Mouse (Mus musculus) gastrocnemius, adult 2 months (tissue): ENCODE results near the gene 4933427I04Rik. TPM values are rescaled to one million over a fixed set of nuclear protein-coding genes. Genes with fewer than 3 reads are reported as not detected.

ENCODE experiments used
- DNase-seq: peaks from one replicate; pipeline ENCODE4 v3.0.0; 2022
- H3K27ac ChIP-seq: fragments of 200-600 bp; 2 replicates; pipeline ENCODE4 v1.8.1; 2022; ENCODE audit warnings: mild to moderate bottlenecking
- H3K4me3 ChIP-seq: fragments of 200-600 bp; 2 replicates; pipeline ENCODE4 v1.8.1; 2022; ENCODE audit warnings: mild to moderate bottlenecking, moderate library complexity
- CTCF ChIP-seq: fragments of 200-600 bp; IDR thresholded peaks from 2 replicates; pipeline ENCODE4 v1.8.1; 2022; ENCODE audit warnings: antibody characterized with exemption, mild to moderate bottlenecking, moderate library complexity
- intact Hi-C: fragments of 180-260 bp; cut with DNase I; formaldehyde crosslinking; loops from one replicate; pipeline ENCODE4 v1.15.1; 2025
- long read RNA-seq, 2 experiments: library from polyadenylated mRNA; stranded (forward); transcript quantifications; one replicate each; pipeline ENCODE4 v2.0.0; 2021
- total RNA-seq, 2 experiments: library from RNA; stranded (reverse); gene quantifications; 2 replicates each; pipeline ENCODE4 v1.2.3; 2021

4933427I04Rik gene
- total RNA-seq: not detected
- long read RNA-seq, experiment 1: 0 reads
- long read RNA-seq, experiment 2: 0 reads

GRCm38 (mm10) chr4:123859379-123859778 is at the start of gene 4933427I04Rik:
Gene 4933427I04Rik (plus strand): TSS chr4:123859679.
- H3K27ac ChIP-seq: no peak within 1 kb of the TSS
- TF ChIP-seq CTCF: no peak
- intact Hi-C loops: no loop called here
- no peak within 1 kb of the TSS for H3K4me3 ChIP-seq
- DNase-seq: no peak

GRCm38 (mm10) chr4:123810475-123811295 is 48.8 kb upstream of the 4933427I04Rik start:
- TF ChIP-seq CTCF: no peak
- DNase-seq: no peak
- intact Hi-C loops: no loop called here
- Histone ChIP-seq H3K4me3 (no peak overlapping the region), H3K27ac (no peak overlapping the region)

DNA sequence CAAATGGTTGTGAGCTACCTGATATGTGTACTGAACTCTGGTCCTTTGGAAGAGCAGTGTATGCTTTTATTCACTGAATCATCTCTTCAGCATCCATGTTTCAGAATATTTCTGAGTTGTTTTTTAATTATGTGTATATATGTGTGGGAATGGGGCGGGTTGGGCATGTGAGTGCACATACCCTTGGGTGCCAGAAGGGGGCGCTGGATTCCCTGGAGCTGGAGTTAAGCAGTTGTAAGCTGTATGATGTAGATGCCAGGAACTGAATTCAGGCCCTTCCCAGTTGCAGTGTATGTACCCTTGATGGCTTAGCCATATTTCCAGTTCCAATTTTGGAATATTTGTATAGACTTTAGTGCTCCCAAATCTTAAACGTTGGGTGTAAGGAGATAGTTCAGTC is 47.0 kb upstream of the 4933427I04Rik start:
- intact Hi-C loops: no loop called here
- no peak overlapping the region for H3K27ac ChIP-seq
- TF ChIP-seq CTCF: no peak
- no peak overlapping the region for H3K4me3 ChIP-seq
- DNase-seq: no peak

GRCm38 (mm10) chr4:123814030-123814501 is 45.4 kb upstream of the 4933427I04Rik start:
- DNase-seq: no peak
- intact Hi-C loops: no loop called here
- no peak overlapping the region for H3K4me3 ChIP-seq
- no peak for TF ChIP-seq CTCF
- no peak overlapping the region for H3K27ac ChIP-seq

- intact Hi-C loops: no loop called here
- DNase-seq: no peak
- TF ChIP-seq CTCF: peak; percentile 3; the same call in 1 of the 2 replicates
- no peak overlapping the region for H3K4me3 ChIP-seq
- H3K27ac ChIP-seq: no peak overlapping the region
Observed at GRCm38 (mm10) chr4:123819093-123819610, 40.3 kb upstream of the 4933427I04Rik start.

DNA sequence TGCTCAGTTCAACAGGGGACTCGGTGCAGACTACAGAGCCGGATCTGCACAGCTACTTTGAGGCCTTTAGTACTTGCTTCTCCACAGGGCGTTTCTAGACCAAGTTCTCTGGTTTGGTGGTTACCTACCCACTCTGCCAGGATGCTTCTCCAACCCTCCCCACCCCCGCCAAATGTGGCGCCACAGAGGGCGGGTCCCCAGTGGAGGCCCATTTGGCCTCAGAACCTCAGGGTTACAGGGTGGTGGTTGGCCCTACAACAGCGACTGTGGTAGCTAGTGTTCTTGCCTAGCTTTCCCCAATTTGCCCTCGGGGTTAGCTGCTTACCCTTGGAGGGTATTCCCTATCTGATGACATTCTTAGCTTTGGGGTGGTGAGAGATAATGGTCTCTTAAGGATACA is 17.4 kb upstream of the 4933427I04Rik start:
- Histone ChIP-seq H3K4me3 (no peak overlapping the region), H3K27ac (no peak overlapping the region)
- no peak for TF ChIP-seq CTCF
- no peak for DNase-seq
- intact Hi-C loops: no loop called here

- Histone ChIP-seq H3K27ac (no peak overlapping the region), H3K4me3 (no peak overlapping the region)
- no peak for DNase-seq
- no peak for TF ChIP-seq CTCF
- intact Hi-C loops: no loop called here
Observed at GRCm38 (mm10) chr4:123856888-123857287, 2.6 kb upstream of the 4933427I04Rik start.

DNA sequence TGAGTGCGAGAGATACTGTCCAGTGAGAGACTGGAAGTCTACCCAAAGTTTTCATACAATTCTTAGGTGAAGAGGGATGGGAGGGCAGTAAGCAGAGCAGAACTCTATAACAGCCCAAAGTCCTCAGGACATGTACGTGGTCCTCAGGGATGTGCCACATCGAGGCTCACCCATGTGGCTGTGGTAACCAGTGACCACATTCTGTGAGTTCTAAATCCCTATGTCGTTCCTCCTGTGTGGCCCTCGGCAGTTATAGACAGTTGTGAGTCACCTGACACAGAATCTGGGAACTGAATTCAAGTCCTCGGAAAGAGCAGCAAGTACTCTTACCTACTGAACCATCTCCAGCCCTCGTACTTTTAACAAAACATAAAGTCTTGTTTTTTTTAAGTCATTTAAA is 1.4 kb upstream of the 4933427I04Rik start:
- no peak overlapping the region for H3K4me3 ChIP-seq
- H3K27ac ChIP-seq: no peak overlapping the region
- intact Hi-C loops: no loop called here
- TF ChIP-seq CTCF: no peak
- no peak for DNase-seq

DNA sequence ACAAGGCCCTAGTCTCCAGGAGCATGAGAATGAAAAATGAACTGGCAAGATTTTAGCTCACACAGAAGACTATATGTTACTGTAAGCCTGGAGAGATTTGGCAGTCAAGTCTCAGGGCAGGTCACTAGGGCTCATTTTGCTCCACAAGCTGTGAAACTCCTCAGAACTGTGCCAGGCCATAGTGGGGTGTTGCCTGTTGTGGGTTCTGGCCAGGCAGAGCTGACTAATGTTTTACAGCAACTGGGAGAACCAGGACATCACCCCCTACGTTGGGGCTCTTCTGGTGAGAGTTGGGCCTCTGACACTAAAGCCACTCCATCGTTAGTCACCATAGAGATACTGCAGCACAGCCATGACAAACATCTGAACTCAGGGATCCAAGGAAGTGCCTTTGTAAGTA is 324 bp downstream of the 4933427I04Rik start:
- TF ChIP-seq CTCF: no peak
- Histone ChIP-seq H3K4me3 (no peak overlapping the region), H3K27ac (no peak overlapping the region)
- intact Hi-C loops: no loop called here
- DNase-seq: no peak

DNA sequence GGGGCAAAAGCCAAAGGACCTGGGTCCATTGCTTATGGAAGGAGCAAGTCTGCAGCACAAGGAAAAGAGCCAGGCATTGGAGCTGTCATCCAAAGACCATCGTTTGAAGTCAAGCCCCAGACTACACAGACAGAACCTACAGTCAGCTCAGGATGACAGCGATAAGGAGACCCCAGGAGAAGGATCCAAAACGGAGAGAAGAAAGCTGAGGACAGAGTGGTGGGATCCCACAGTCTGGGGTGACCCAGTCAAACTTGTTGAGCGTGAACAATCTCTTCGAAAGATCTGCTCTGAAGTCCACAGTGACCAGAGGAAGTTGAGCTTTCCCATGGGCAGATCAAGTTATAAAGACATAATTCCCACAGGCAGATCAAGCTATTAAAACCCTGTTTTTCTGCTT is 1.1 kb downstream of the 4933427I04Rik start:
- no peak overlapping the region for H3K27ac ChIP-seq
- no peak for DNase-seq
- TF ChIP-seq CTCF: no peak
- H3K4me3 ChIP-seq: no peak overlapping the region
- intact Hi-C loops: no loop called here

DNA sequence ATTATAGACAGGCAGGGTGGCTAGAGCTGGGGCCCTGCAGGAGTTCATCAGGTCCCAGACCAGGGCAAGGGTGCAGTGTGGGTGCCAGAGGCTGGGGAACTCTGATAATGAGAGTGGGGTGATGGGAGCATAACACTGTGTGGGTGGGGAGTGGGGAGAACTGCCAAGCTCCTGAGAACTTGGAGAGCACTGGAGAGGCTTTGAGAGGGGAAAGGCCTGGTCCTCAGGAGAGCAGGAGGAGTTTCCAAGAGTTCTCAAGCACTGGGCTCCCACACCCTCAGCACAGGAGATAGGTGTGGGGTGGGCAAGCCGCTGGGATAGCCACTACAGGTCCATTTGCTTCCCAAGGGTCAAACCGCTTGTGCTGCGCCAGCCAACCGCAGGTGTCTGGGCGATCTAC is 34.2 kb downstream of the 4933427I04Rik start:
- no peak for TF ChIP-seq CTCF
- Histone ChIP-seq H3K27ac (no peak overlapping the region), H3K4me3 (no peak overlapping the region)
- intact Hi-C loops: no loop called here
- DNase-seq: no peak

GRCm38 (mm10) chr4:123894295-123894694 is 34.8 kb downstream of the 4933427I04Rik start:
- no peak overlapping the region for H3K4me3 ChIP-seq
- intact Hi-C loops: no loop called here
- no peak for TF ChIP-seq CTCF
- DNase-seq: no peak
- H3K27ac ChIP-seq: no peak overlapping the region

GRCm38 (mm10) chr4:123898696-123899095 is 39.2 kb downstream of the 4933427I04Rik start:
- no peak overlapping the region for H3K4me3 ChIP-seq
- intact Hi-C loops: loop anchor here (2.0 kb wide), 2 partner anchors 140 to 148 kb away; partner anchors contain the start of gene Akirin1
- no peak overlapping the region for H3K27ac ChIP-seq
- peak; percentile 82 for TF ChIP-seq CTCF
- peak; percentile 47 for DNase-seq
